Mouse (Mus musculus): Measurements from ENCODE around the gene Entpd5.
"Not testable (repeated sequence)": the region's sequence is repeated elsewhere in the genome, so short reads cannot be mapped to it uniquely, and the experiment has no call there.

Entpd5 gene

GRCm38 (mm10) chr12:84399135-84399534, 9.7 kb downstream of the Entpd5 start:
- DNase-seq (ENCODE audit: low spot score), result no peak

- no peak for DNase-seq (ENCODE audit: low spot score)
Measured at GRCm38 (mm10) chr12:84398629-84399028, 10.2 kb downstream of the Entpd5 start.

DNA sequence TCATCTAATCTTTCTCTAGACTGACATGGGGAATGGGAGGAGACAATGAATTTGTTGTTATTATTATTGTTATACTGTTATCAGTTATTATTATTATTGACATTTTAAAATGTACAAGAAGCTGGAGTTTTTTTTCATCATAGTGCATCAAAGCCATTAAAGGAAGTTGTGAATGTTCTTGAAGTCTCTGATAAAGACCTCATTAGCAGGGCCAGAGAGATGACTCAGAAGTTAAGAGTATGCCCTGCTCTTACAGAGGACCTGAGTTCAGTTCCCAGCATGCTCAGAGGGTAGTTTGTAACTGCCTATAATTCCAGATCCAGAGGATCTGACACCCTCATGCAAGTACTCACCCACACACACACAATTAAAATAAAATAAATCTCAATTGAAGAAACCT, 11.1 kb downstream of the Entpd5 start:
- DNase-seq (ENCODE audit: low spot score), result no peak

DNA sequence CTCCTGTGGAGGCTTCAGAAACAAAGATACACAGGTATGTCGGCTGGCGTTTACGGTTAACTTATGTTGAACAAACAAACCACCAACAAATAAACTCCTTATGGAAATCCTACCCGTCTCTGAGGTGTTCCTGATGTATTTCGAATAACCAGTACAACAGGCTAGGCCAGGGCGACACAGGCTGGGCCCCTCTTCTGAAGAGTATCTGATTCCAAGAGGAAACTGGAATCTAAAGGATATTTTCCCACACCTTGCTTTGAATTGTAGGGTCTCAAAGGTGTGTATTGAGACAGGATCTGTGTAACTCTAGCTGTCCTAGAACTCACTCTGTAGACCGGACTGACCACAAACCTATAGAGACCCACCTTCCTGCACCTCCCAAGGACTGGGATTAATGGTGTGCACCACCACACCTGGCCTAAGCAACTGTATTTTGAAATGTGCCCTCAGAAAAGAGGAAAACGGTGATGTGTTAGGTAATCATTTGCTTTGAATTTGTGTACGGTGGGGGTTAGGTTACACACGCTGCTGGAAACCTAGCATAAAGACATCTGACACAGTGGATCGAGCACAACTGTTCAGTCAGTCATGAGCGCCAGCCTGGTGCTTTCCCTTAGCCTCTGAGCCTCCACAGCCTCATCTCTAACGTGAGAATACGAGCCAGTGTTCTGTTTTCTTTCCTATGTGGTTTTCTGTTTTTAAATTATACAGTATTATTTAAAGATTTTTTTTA, 11.7 kb downstream of the Entpd5 start:
- DNase-seq (ENCODE audit: low spot score), result no peak

DNA sequence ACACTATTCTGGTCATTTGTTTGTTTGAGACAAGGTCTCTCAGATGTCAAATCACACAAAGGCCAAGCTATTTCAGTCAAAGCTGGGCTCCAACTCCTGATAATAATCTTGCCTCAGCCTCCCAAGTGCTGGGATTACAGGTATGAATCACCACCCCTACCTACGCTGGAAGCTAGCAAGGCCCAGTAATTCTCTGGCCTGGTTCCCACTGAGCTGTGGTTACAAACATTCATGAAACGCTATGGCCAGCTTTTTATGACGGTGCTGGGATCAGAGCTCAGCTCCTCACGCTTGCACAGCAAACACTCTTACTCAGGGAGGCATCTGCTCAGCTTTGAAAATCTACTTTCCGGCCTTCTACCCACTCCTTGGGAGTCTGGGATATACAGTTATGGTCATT, 15.0 kb downstream of the Entpd5 start:
- no peak for DNase-seq (ENCODE audit: low spot score)

- no peak for DNase-seq (ENCODE audit: low spot score)
Measured at GRCm38 (mm10) chr12:84392681-84393080, 16.1 kb downstream of the Entpd5 start.

GRCm38 (mm10) chr12:84390336-84390735, 18.5 kb downstream of the Entpd5 start:
- no peak for DNase-seq (ENCODE audit: low spot score)

- DNase-seq (ENCODE audit: low spot score), result no peak
Measured at GRCm38 (mm10) chr12:84388774-84389400, 19.9 kb downstream of the Entpd5 start.

GRCm38 (mm10) chr12:84388097-84388496, 20.7 kb downstream of the Entpd5 start:
- DNase-seq (ENCODE audit: low spot score), result no peak

DNA sequence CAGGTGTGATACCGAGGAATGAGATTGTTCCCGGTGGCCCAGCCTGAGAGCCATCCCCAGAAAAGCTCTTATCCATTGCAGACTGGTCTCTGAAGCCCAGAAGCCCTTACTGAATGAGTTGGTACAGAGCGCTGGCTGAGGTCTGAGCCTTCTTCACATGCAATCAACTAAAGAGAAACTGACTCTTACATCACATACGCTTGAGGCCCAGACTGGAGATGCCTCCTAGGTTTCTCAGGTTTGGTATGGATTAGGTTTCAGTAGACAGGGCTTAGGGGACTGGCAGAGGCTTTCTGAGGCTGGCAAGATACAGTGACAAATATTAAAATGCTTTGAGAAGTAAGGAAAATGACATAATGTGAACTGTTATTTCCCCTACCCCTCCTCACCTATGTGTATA, 23.4 kb downstream of the Entpd5 start:
- no peak for DNase-seq (ENCODE audit: low spot score)

DNA sequence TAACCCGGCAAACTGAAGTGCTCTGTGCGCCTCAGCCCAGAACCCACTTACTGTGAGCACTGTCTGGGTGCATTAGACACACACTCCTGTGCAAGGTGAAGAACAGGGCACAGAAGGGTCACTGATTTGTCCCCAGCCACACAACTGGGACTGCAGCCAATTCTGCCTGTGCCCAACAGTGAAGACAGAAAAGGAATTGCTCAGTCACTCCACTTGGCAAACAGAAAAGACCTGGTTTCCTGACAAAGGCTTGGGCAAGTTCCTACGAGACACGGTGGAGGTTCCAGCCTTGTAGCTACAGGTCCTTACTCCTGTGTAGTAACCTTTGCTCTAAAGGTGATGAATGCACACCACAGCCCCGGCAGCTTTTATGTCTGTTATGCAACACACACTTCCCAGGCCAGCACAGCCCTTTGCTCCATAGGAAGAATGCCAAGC, 24.2 kb downstream of the Entpd5 start:
- DNase-seq (ENCODE audit: low spot score), result no peak

GRCm38 (mm10) chr12:84382369-84382768, 26.5 kb downstream of the Entpd5 start:
- DNase-seq (ENCODE audit: low spot score), result no peak

GRCm38 (mm10) chr12:84373831-84374481, 34.9 kb downstream of the Entpd5 start:
- DNase-seq (ENCODE audit: low spot score), result no peak

DNA sequence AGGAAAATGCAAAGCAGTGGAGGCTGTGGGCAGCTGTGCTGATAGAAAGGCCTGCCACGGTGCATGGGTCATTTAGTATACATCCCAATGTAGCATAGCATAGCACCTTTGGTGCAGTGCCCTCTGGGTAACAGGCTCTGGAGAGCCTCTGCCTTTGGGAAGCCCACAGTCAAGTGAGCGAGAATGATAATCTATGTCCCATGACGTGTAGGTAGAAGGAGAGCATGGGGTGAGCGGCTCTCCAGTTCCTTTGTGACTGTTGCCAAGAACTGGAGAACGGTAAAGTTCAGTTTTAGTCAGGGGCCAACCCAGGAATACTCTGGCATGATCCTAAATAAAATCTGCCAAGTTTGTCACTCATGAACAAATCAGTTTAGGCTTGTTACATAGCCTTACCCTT, 37.2 kb downstream of the Entpd5 start:
- DNase-seq (ENCODE audit: low spot score), result no peak

- DNase-seq (ENCODE audit: low spot score), result no peak
Measured at GRCm38 (mm10) chr12:84366971-84367370, 41.9 kb downstream of the Entpd5 start.

- no peak for DNase-seq (ENCODE audit: low spot score)
Measured at GRCm38 (mm10) chr12:84365137-84365536, 43.7 kb downstream of the Entpd5 start.

- DNase-seq (ENCODE audit: low spot score), result no peak
Measured at GRCm38 (mm10) chr12:84364291-84364690, 44.5 kb downstream of the Entpd5 start.

DNA sequence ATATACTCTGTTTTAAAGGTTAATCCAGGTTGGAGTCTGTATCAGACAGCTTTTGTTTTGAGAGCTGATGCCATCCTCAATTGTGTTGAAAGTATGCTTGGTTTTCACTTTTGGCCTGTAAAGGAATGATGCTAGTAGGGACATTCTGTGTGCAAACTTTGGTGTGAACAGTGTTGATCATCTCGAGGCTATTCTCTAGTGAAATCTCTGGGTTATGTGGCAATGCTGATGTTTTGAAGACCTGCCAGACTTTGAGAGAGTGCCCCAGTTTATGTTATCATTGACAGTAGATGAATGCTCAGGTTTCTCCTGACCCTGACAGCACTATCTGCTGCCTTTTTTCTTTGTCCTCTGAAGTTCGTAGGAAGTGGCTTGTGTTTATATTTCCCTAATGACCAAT, 46.0 kb downstream of the Entpd5 start:
- no peak for DNase-seq (ENCODE audit: low spot score)

DNA sequence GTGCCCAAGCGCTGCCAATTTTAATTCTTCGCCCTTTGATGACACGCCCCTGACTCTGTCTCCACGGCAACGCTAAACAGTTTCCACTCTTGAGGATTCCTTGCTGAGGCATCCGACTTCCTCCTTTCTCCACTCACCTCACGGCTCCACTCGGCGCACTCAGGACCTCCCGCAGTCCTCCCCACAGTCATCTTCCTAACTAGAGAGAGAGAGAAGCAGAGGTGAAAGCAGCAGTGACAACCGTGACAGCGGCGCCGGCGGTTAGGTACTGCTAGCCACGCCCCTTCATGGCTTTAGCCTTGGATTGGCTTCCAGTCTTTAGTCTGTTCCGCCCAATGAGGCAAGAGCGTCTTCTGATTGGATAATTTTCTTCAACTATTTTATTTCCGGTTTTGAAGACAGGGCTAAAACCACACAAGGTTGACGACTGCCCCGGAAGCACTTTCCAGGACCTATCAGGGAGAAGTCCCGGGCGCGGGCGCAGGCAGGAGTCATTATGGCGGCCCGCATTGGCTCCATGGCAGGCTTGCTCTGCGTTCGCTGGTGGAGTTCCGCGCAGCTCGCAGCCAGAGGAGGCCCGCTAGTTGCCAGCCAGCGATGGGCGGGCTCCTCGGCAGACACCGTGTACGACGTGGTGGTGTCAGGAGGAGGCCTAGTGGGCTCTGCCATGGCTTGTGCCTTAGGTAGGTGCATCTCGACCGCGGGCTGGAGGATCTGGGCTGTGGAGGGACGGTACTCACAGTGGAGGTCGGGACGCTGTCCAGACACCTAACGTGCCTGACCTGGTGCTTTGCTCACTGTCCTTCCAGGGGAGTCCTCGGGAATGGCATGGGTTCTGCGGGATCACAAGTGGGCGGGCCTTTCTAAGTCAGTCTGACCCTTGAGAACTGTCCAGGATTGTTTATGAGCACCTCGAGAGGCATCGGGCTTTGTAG, 47.0 kb downstream of the Entpd5 start, which contains the start of the genes Coq6 and Fam161b:
TSS of gene Coq6 (plus strand) at position 103 of the 935 bp plus-strand sequence.
TSS of gene Fam161b (minus strand) at position 279 of the 935 bp plus-strand sequence.
- DNase-seq (ENCODE audit: low spot score), result peak; percentile 99

GRCm38 (mm10) chr12:84358699-84359098, 50.1 kb downstream of the Entpd5 start:
- DNase-seq (ENCODE audit: low spot score), result not testable (repeated sequence)

DNA sequence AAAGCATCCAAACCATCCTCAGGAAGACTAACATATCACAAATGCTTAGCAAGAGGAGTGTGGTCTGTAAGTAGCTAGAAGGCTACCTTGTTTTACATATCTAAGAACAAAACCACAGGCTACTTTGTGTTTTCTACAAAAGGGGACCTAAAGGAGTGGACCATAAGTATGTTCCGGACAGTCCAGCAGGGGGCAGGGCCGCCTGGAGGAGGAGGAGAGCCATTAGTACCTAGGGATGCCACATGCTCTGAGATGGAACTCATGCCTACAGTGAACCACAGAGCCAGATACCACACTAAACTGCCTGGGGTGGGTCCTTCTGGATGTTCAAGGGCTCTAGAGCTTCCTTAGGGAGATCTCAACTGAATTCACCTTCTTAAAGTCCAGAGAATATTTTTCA, 61.6 kb downstream of the Entpd5 start:
- peak; percentile 53 for DNase-seq (ENCODE audit: low spot score)

All from embryo, embryonic 10.5 days (tissue).